Mouse (Mus musculus): ENCODE measurements around the gene Cdc42ep1.

The Cdc42ep1 gene

GRCm38 (mm10) chr15:78876991-78877809 is 34.8 kb downstream of the Cdc42ep1 start, which contains the start of gene Gga1:
Gga1 (plus strand) TSS chr15:78877190.
- in situ Hi-C loops (cut with MboI, MseI) = loop anchor here (25.0 kb wide), 1 partner anchor 1090 kb away; no protein-coding TSS in a partner anchor

GRCm38 (mm10) chr15:78877810-78878390 is 35.5 kb downstream of the Cdc42ep1 start:
- in situ Hi-C loops (cut with MboI, MseI) = loop anchor here (25.0 kb wide), 1 partner anchor 1091 kb away; no protein-coding TSS in a partner anchor

- in situ Hi-C loops (cut with MboI, MseI) = loop anchor here (25.0 kb wide), 1 partner anchor 1092 kb away; no protein-coding TSS in a partner anchor
These were observed 36.5 kb downstream of the Cdc42ep1 start for GRCm38 (mm10) chr15:78878792-78879516.

GRCm38 (mm10) chr15:78880432-78880831 is 38.0 kb downstream of the Cdc42ep1 start:
- in situ Hi-C loops (cut with MboI, MseI) = loop anchor here (25.0 kb wide), 1 partner anchor 1093 kb away; no protein-coding TSS in a partner anchor

- in situ Hi-C loops (cut with MboI, MseI) = loop anchor here (25.0 kb wide), 1 partner anchor 1095 kb away; no protein-coding TSS in a partner anchor
These were observed 39.4 kb downstream of the Cdc42ep1 start for GRCm38 (mm10) chr15:78881828-78882227.

GRCm38 (mm10) chr15:78889401-78889853 is 47.0 kb downstream of the Cdc42ep1 start:
- in situ Hi-C loops (cut with MboI, MseI) = loop anchor here (25.0 kb wide), 1 partner anchor 1102 kb away; no protein-coding TSS in a partner anchor

- in situ Hi-C loops (cut with MboI, MseI) = loop anchor here (25.0 kb wide), 1 partner anchor 1105 kb away; no protein-coding TSS in a partner anchor
These were observed 50.0 kb downstream of the Cdc42ep1 start for GRCm38 (mm10) chr15:78892440-78892839.

GRCm38 (mm10) chr15:78894726-78895125 is 52.3 kb downstream of the Cdc42ep1 start:
- in situ Hi-C loops (cut with MboI, MseI) = loop anchor here (25.0 kb wide), 1 partner anchor 1107 kb away; no protein-coding TSS in a partner anchor

GRCm38 (mm10) chr15:78895741-78896140 is 53.3 kb downstream of the Cdc42ep1 start:
- in situ Hi-C loops (cut with MboI, MseI) = loop anchor here (25.0 kb wide), 1 partner anchor 1108 kb away; no protein-coding TSS in a partner anchor

- in situ Hi-C loops (cut with MboI, MseI) = loop anchor here (25.0 kb wide), 1 partner anchor 1109 kb away; no protein-coding TSS in a partner anchor
These were observed 53.7 kb downstream of the Cdc42ep1 start for GRCm38 (mm10) chr15:78896149-78896548.

- in situ Hi-C loops (cut with MboI, MseI) = loop anchor here (25.0 kb wide), 1 partner anchor 1110 kb away; no protein-coding TSS in a partner anchor
These were observed 55.1 kb downstream of the Cdc42ep1 start for GRCm38 (mm10) chr15:78897488-78897887.

GRCm38 (mm10) chr15:78898507-78899001 is 56.1 kb downstream of the Cdc42ep1 start:
- in situ Hi-C loops (cut with MboI, MseI) = loop anchor here (25.0 kb wide), 1 partner anchor 1111 kb away; no protein-coding TSS in a partner anchor

- in situ Hi-C loops (cut with MboI, MseI) = loop anchor here (25.0 kb wide), 1 partner anchor 1112 kb away; no protein-coding TSS in a partner anchor
These were observed 57.0 kb downstream of the Cdc42ep1 start, which contains the start of gene Gm49510 for GRCm38 (mm10) chr15:78899409-78899739. Gm49510 (plus strand) TSS chr15:78899667.

- in situ Hi-C loops (cut with MboI, MseI) = loop anchor here (25.0 kb wide), 1 partner anchor 1113 kb away; no protein-coding TSS in a partner anchor
These were observed 57.5 kb downstream of the Cdc42ep1 start, which contains the start of gene Sh3bp1 for GRCm38 (mm10) chr15:78899740-78900584. Sh3bp1 (plus strand) TSS chr15:78899768.

Data from regulatory T cell (primary cell).